Mouse (Mus musculus): ENCODE data around the gene Sox13. TPM values are rescaled to one million over a fixed set of nuclear protein-coding genes. Genes with fewer than 3 reads are reported as not detected.

Sox13 gene
- polyA plus RNA-seq, 1 experiment from 2014 or later: 5.2 TPM

- no peak for ATAC-seq (ENCODE audit: insufficient number of reproducible peaks, insufficient read depth, low FRiP score, low read depth)
- Histone ChIP-seq H3K4me1 (ENCODE audit: control insufficient read depth in 2 of 2, insufficient read depth in 2 of 2, low read length in 2 of 2) (no peaks in the 10 kb centered on the region), H3K27ac (replicated peaks in 1 of 2; ENCODE audit: control insufficient read depth in 1 of 2, insufficient read depth in 1 of 2, low read depth in 2 of 2, low read length in 2 of 2) (no peak overlapping the region), H3K9ac (ENCODE audit: low read length) (no peak overlapping the region), H3K36me3 (ENCODE audit: control insufficient read depth, insufficient read depth, low read length) (no peaks in the 10 kb centered on the region), H3K4me3 (ENCODE audit: control insufficient read depth in 1 of 2, insufficient read depth in 1 of 2, low read depth in 1 of 2, low read length in 2 of 2) (peak overlapping the region in 1 of 2 experiments; percentile 78; a peak in 1 of 4 replicates), H3K4me2 (ENCODE audit: low read length) (peak overlapping the region; percentile 100), H3K9me3 (ENCODE audit: control insufficient read depth, low read length) (peaks cover 8% of the 10 kb centered on the region; the same call in 1 of the 2 replicates), H3K27me3 (ENCODE audit: control insufficient read depth, insufficient read depth, low read length) (no peaks in the 10 kb centered on the region; the same call in 1 of the 2 replicates)
- whole genome bisulfite sequencing: 63% methylated on average over 4 of the region's 4 CpGs
These were observed 467 bp upstream of the Sox13 start for GRCm38 (mm10) chr1:133424547-133425140.

- no peaks in the 10 kb centered on the region for H3K9me3 ChIP-seq (ENCODE audit: control insufficient read depth, low read length)
- 0% methylated on average over 31 of the region's 31 CpGs for WGBS
- peak overlapping the region; percentile 86 for H3K9ac ChIP-seq (ENCODE audit: low read length)
- no peaks in the 10 kb centered on the region; the same call in 1 of the 2 replicates for H3K27me3 ChIP-seq (ENCODE audit: control insufficient read depth, insufficient read depth, low read length)
- peak overlapping the region; percentile 58 to 78 for H3K4me3 ChIP-seq (ENCODE audit: control insufficient read depth in 1 of 2, insufficient read depth in 1 of 2, low read depth in 1 of 2, low read length in 2 of 2)
- peak overlapping the region; percentile 100 for H3K4me2 ChIP-seq (ENCODE audit: low read length)
- peak; percentile 3; the same call in 1 of the 2 replicates for ATAC-seq (ENCODE audit: insufficient number of reproducible peaks, insufficient read depth, low FRiP score, low read depth)
- no peaks in the 10 kb centered on the region for H3K36me3 ChIP-seq (ENCODE audit: control insufficient read depth, insufficient read depth, low read length)
- peaks cover 3 to 5% of the 10 kb centered on the region in 2 experiments; a peak in 3 of 4 replicates for H3K4me1 ChIP-seq (ENCODE audit: control insufficient read depth in 2 of 2, insufficient read depth in 2 of 2, low read length in 2 of 2)
- H3K27ac ChIP-seq (replicated peaks in 1 of 2; ENCODE audit: control insufficient read depth in 1 of 2, insufficient read depth in 1 of 2, low read depth in 2 of 2, low read length in 2 of 2): peak overlapping the region; percentile 8 to 87; a peak in 2 of 4 replicates
These were observed 1.0 kb downstream of the Sox13 start for GRCm38 (mm10) chr1:133423166-133423542.

- H3K9me3 ChIP-seq (ENCODE audit: control insufficient read depth, low read length): no peaks in the 10 kb centered on the region
- H3K9ac ChIP-seq (ENCODE audit: low read length): peak overlapping the region; percentile 86
- H3K4me2 ChIP-seq (ENCODE audit: low read length): peak overlapping the region; percentile 100
- no peaks in the 10 kb centered on the region; the same call in 1 of the 2 replicates for H3K27me3 ChIP-seq (ENCODE audit: control insufficient read depth, insufficient read depth, low read length)
- peaks cover 7 to 10% of the 10 kb centered on the region in 2 experiments; a peak in 3 of 4 replicates for H3K4me1 ChIP-seq (ENCODE audit: control insufficient read depth in 2 of 2, insufficient read depth in 2 of 2, low read length in 2 of 2)
- no peaks in the 10 kb centered on the region for H3K36me3 ChIP-seq (ENCODE audit: control insufficient read depth, insufficient read depth, low read length)
- WGBS: under 1% methylated on average over 29 of the region's 29 CpGs
- no peak for ATAC-seq (ENCODE audit: insufficient number of reproducible peaks, insufficient read depth, low FRiP score, low read depth)
- H3K27ac ChIP-seq (replicated peaks in 1 of 2; ENCODE audit: control insufficient read depth in 1 of 2, insufficient read depth in 1 of 2, low read depth in 2 of 2, low read length in 2 of 2): 0 out of 4 replicates have a peak overlapping the region, but pooled peaks have one; percentile 8 to 87
- H3K4me3 ChIP-seq (ENCODE audit: control insufficient read depth in 1 of 2, insufficient read depth in 1 of 2, low read depth in 1 of 2, low read length in 2 of 2): peak overlapping the region; percentile 58 to 78
These were observed 1.5 kb downstream of the Sox13 start for GRCm38 (mm10) chr1:133422615-133423161.

- no peaks in the 10 kb centered on the region for H3K9me3 ChIP-seq (ENCODE audit: control insufficient read depth, low read length)
- H3K27me3 ChIP-seq (ENCODE audit: control insufficient read depth, insufficient read depth, low read length): no peaks in the 10 kb centered on the region; the same call in 1 of the 2 replicates
- no peak for ATAC-seq (ENCODE audit: insufficient number of reproducible peaks, insufficient read depth, low FRiP score, low read depth)
- H3K9ac ChIP-seq (ENCODE audit: low read length): peak overlapping the region; percentile 86
- peak overlapping the region; percentile 100 for H3K4me2 ChIP-seq (ENCODE audit: low read length)
- H3K4me1 ChIP-seq (ENCODE audit: control insufficient read depth in 2 of 2, insufficient read depth in 2 of 2, low read length in 2 of 2): peaks cover 9 to 16% of the 10 kb centered on the region in 2 experiments; a peak in 3 of 4 replicates
- 0 out of 4 replicates have a peak overlapping the region, but pooled peaks have one; percentile 1 to 10 for H3K27ac ChIP-seq (replicated peaks in 1 of 2; ENCODE audit: control insufficient read depth in 1 of 2, insufficient read depth in 1 of 2, low read depth in 2 of 2, low read length in 2 of 2)
- 49% methylated on average over 16 of the region's 16 CpGs for WGBS
- peak overlapping the region; percentile 58 to 78 for H3K4me3 ChIP-seq (ENCODE audit: control insufficient read depth in 1 of 2, insufficient read depth in 1 of 2, low read depth in 1 of 2, low read length in 2 of 2)
- H3K36me3 ChIP-seq (ENCODE audit: control insufficient read depth, insufficient read depth, low read length): no peaks in the 10 kb centered on the region
These were observed 2.1 kb downstream of the Sox13 start for GRCm38 (mm10) chr1:133421975-133422570.

GRCm38 (mm10) chr1:133421061-133421460, 3.1 kb downstream of the Sox13 start:
- 40% methylated on average over 2 of the region's 2 CpGs for WGBS
- H3K9me3 ChIP-seq (ENCODE audit: control insufficient read depth, low read length): no peaks in the 10 kb centered on the region
- H3K27ac ChIP-seq (replicated peaks in 1 of 2; ENCODE audit: control insufficient read depth in 1 of 2, insufficient read depth in 1 of 2, low read depth in 2 of 2, low read length in 2 of 2): no peak overlapping the region
- H3K27me3 ChIP-seq (ENCODE audit: control insufficient read depth, insufficient read depth, low read length): no peaks in the 10 kb centered on the region; the same call in 1 of the 2 replicates
- no peak for ATAC-seq (ENCODE audit: insufficient number of reproducible peaks, insufficient read depth, low FRiP score, low read depth)
- peak overlapping the region; percentile 44; the same call in 1 of the 2 replicates for H3K9ac ChIP-seq (ENCODE audit: low read length)
- H3K4me3 ChIP-seq (ENCODE audit: control insufficient read depth in 1 of 2, insufficient read depth in 1 of 2, low read depth in 1 of 2, low read length in 2 of 2): no peak overlapping the region
- peak overlapping the region; percentile 100 for H3K4me2 ChIP-seq (ENCODE audit: low read length)
- H3K36me3 ChIP-seq (ENCODE audit: control insufficient read depth, insufficient read depth, low read length): no peaks in the 10 kb centered on the region
- H3K4me1 ChIP-seq (ENCODE audit: control insufficient read depth in 2 of 2, insufficient read depth in 2 of 2, low read length in 2 of 2): peaks cover 9 to 17% of the 10 kb centered on the region in 2 experiments; a peak in 3 of 4 replicates

- no peak for ATAC-seq (ENCODE audit: insufficient number of reproducible peaks, insufficient read depth, low FRiP score, low read depth)
- peaks cover 9 to 19% of the 10 kb centered on the region in 2 experiments; a peak in 3 of 4 replicates for H3K4me1 ChIP-seq (ENCODE audit: control insufficient read depth in 2 of 2, insufficient read depth in 2 of 2, low read length in 2 of 2)
- H3K4me2 ChIP-seq (ENCODE audit: low read length): no peak overlapping the region
- no peak overlapping the region for H3K9ac ChIP-seq (ENCODE audit: low read length)
- no peaks in the 10 kb centered on the region; the same call in 1 of the 2 replicates for H3K27me3 ChIP-seq (ENCODE audit: control insufficient read depth, insufficient read depth, low read length)
- H3K9me3 ChIP-seq (ENCODE audit: control insufficient read depth, low read length): no peaks in the 10 kb centered on the region
- no peaks in the 10 kb centered on the region for H3K36me3 ChIP-seq (ENCODE audit: control insufficient read depth, insufficient read depth, low read length)
- H3K27ac ChIP-seq (replicated peaks in 1 of 2; ENCODE audit: control insufficient read depth in 1 of 2, insufficient read depth in 1 of 2, low read depth in 2 of 2, low read length in 2 of 2): no peak overlapping the region
- H3K4me3 ChIP-seq (ENCODE audit: control insufficient read depth in 1 of 2, insufficient read depth in 1 of 2, low read depth in 1 of 2, low read length in 2 of 2): no peak overlapping the region
- 82% methylated on average over 3 of the region's 3 CpGs for WGBS
These were observed 3.7 kb downstream of the Sox13 start for GRCm38 (mm10) chr1:133420491-133420890.

- H3K9me3 ChIP-seq (ENCODE audit: control insufficient read depth, low read length): no peaks in the 10 kb centered on the region
- H3K9ac ChIP-seq (ENCODE audit: low read length): no peak overlapping the region
- no peaks in the 10 kb centered on the region for H3K27me3 ChIP-seq (ENCODE audit: control insufficient read depth, insufficient read depth, low read length)
- no peak overlapping the region for H3K27ac ChIP-seq (replicated peaks in 1 of 2; ENCODE audit: control insufficient read depth in 1 of 2, insufficient read depth in 1 of 2, low read depth in 2 of 2, low read length in 2 of 2)
- H3K4me1 ChIP-seq (ENCODE audit: control insufficient read depth in 2 of 2, insufficient read depth in 2 of 2, low read length in 2 of 2): peaks cover 9 to 22% of the 10 kb centered on the region in 2 experiments; a peak in 3 of 4 replicates
- H3K36me3 ChIP-seq (ENCODE audit: control insufficient read depth, insufficient read depth, low read length): no peaks in the 10 kb centered on the region
- ATAC-seq (ENCODE audit: insufficient number of reproducible peaks, insufficient read depth, low FRiP score, low read depth): no peak
- no peak overlapping the region for H3K4me3 ChIP-seq (ENCODE audit: control insufficient read depth in 1 of 2, insufficient read depth in 1 of 2, low read depth in 1 of 2, low read length in 2 of 2)
- WGBS: 72% methylated on average over 3 of the region's 3 CpGs
- no peak overlapping the region for H3K4me2 ChIP-seq (ENCODE audit: low read length)
These were observed 4.9 kb downstream of the Sox13 start for GRCm38 (mm10) chr1:133419178-133419834.
